Mouse (Mus musculus): ENCODE measurements at regions not wholly inside any gene's neighbourhood (a gene's known extent, or its start where the extent isn't known, plus 50 kb on each side); places are given as distances from the start of the nearest gene placed in this dataset.

GRCm38 (mm10) chr2:174178801-174179200 lies 68.7 kb downstream of the Npepl1 start:
- Histone ChIP-seq H3K4me1 (no peaks in the 10 kb centered on the region), H3K27ac (replicated peaks) (no peak overlapping the region), H3K9me3 (replicated peaks) (no peaks in the 10 kb centered on the region), H3K27me3 (ENCODE audit: low read depth, poor library complexity, severe bottlenecking) (no peaks in the 10 kb centered on the region), H3K36me3 (no peaks in the 10 kb centered on the region), H3K4me3 (no peak overlapping the region)
- WGBS: 86% methylated on average over 6 of the region's 6 CpGs
- no peak for DNase-seq (ENCODE audit: low spot score)

GRCm38 (mm10) chr2:174184797-174185196 lies 74.6 kb downstream of the Npepl1 start:
- DNase-seq (ENCODE audit: low spot score): no peak
- Histone ChIP-seq H3K27me3 (ENCODE audit: low read depth, poor library complexity, severe bottlenecking) (no peaks in the 10 kb centered on the region), H3K27ac (replicated peaks) (no peak overlapping the region), H3K9me3 (replicated peaks) (no peaks in the 10 kb centered on the region), H3K4me3 (no peak overlapping the region), H3K4me1 (no peaks in the 10 kb centered on the region), H3K36me3 (no peaks in the 10 kb centered on the region)
- 86% methylated on average over 5 of the region's 5 CpGs for WGBS

DNA sequence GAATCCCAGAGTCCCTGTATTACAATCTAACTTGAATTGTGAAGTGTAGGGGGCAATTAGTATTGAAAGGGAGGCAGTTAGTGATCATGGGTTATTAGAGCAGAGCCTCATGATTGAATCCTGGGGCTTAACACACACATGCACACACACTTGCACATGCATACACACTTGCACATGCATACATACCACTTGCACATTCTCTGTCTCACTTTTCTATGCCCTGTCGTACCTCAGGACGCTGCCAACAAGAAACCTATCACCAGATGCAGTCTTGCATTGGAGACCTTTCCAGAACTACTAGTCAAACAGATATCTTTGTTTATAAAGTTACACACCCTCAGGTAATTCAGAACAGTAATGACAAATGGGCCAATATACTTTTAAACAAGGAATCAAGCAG lies 80.9 kb downstream of the Npepl1 start:
- WGBS: 92% methylated on average over 2 of the region's 2 CpGs
- no peak for DNase-seq (ENCODE audit: low spot score)
- no peak overlapping the region for H3K27ac ChIP-seq (replicated peaks)
- no peaks in the 10 kb centered on the region for H3K4me1 ChIP-seq
- no peaks in the 10 kb centered on the region for H3K9me3 ChIP-seq (replicated peaks)
- H3K36me3 ChIP-seq: no peaks in the 10 kb centered on the region
- no peaks in the 10 kb centered on the region for H3K27me3 ChIP-seq (ENCODE audit: low read depth, poor library complexity, severe bottlenecking)
- no peak overlapping the region for H3K4me3 ChIP-seq

DNA sequence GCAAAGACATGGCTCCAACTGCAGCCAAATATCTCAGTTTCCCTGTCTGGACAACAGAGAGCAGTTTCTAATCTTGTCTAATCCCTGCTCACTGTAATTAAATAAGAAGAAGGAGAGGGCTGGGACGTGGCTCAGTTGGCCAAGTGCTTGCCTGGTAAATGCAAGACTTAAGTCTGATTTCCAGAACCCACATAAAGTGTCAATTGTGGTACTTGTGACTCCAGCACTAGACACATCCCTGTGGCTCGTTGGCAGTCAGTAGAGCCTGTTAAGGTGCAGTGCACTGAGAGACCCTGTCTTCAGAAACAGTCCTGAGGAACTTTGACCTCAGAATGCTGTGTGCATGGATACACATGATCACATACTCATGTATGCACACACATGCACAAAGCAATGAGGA lies 81.4 kb downstream of the Npepl1 start:
- H3K4me3 ChIP-seq: no peak overlapping the region
- WGBS: 83% methylated on average over 2 of the region's 2 CpGs
- no peaks in the 10 kb centered on the region for H3K4me1 ChIP-seq
- no peaks in the 10 kb centered on the region for H3K27me3 ChIP-seq (ENCODE audit: low read depth, poor library complexity, severe bottlenecking)
- DNase-seq (ENCODE audit: low spot score): no peak
- H3K36me3 ChIP-seq: no peaks in the 10 kb centered on the region
- no peaks in the 10 kb centered on the region for H3K9me3 ChIP-seq (replicated peaks)
- H3K27ac ChIP-seq (replicated peaks): no peak overlapping the region

DNA sequence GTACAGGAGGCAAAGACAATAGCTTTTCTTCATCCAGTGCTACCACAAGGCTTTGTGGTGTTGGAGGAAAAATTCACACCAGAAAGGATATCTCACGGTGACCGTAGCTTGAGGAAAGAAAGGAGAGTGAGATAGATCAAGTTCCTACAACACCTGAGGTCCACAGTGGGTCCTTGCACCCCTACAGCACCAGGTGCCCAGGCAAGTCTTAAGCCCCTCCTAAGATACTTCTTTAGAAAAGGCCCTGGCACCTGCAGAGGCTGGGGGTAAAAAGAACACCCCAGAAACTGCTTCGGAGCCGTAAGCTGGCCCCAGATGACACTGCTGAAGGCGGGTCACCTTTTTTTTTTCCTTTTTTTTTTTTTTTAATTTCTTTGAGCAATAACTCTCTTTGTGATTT lies 81.9 kb downstream of the Npepl1 start:
- H3K4me1 ChIP-seq: no peaks in the 10 kb centered on the region
- no peaks in the 10 kb centered on the region for H3K27me3 ChIP-seq (ENCODE audit: low read depth, poor library complexity, severe bottlenecking)
- WGBS: 94% methylated on average over 5 of the region's 5 CpGs
- no peaks in the 10 kb centered on the region for H3K36me3 ChIP-seq
- DNase-seq (ENCODE audit: low spot score): no peak
- no peak overlapping the region for H3K4me3 ChIP-seq
- no peak overlapping the region for H3K27ac ChIP-seq (replicated peaks)
- no peaks in the 10 kb centered on the region for H3K9me3 ChIP-seq (replicated peaks)

DNA sequence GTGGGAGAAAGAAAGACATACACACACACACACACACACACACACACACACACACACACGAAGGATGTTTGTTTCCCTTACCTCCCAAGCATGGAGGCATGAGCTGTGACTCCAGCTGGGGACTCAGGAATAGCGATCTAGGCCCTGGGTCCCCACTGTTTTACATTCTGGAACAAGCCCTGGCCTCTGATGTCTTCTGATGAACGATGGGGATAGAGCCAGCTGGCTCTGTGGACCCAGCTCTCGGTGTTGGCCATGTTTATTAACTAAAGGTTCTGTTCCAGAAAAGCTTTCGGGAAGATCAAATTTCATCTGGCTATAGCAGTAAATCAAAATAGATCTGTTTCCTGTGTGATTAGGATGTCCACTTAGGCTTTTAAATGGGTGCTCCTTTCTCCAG lies 83.4 kb downstream of the Npepl1 start:
- Histone ChIP-seq H3K36me3 (no peaks in the 10 kb centered on the region), H3K4me1 (no peaks in the 10 kb centered on the region), H3K27ac (replicated peaks) (no peak overlapping the region), H3K9me3 (replicated peaks) (no peaks in the 10 kb centered on the region), H3K27me3 (ENCODE audit: low read depth, poor library complexity, severe bottlenecking) (no peaks in the 10 kb centered on the region), H3K4me3 (no peak overlapping the region)
- WGBS: 88% methylated on average over 5 of the region's 5 CpGs
- DNase-seq (ENCODE audit: low spot score): no peak

DNA sequence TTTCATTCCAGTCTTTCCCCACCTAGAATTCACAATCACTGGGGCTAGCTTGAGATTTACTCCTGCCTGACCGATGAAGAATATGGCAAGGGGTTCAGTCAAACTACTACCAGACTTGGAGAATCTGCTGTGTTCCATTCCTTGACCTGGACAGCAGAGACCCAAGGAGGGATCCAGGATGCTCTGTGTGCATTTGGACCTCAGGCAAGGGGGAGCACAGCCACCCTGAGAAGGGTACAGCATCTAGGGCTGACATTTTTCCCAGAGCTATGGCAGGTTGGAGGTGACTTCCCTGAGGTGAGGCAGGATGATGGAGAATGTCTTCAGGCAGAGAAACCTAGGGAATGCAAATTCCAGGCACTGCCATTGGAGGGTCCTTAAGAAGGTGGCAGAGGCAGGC lies 85.5 kb downstream of the Npepl1 start:
- Histone ChIP-seq H3K36me3 (no peaks in the 10 kb centered on the region), H3K9me3 (replicated peaks) (no peaks in the 10 kb centered on the region), H3K4me3 (no peak overlapping the region), H3K27me3 (ENCODE audit: low read depth, poor library complexity, severe bottlenecking) (no peaks in the 10 kb centered on the region), H3K27ac (replicated peaks) (no peak overlapping the region), H3K4me1 (no peaks in the 10 kb centered on the region)
- DNase-seq (ENCODE audit: low spot score): peak; percentile 5
- WGBS: 91% methylated on average over 1 of the region's 1 CpGs

GRCm38 (mm10) chr2:174196696-174197215 lies 86.6 kb downstream of the Npepl1 start:
- Histone ChIP-seq H3K36me3 (no peaks in the 10 kb centered on the region), H3K4me3 (no peak overlapping the region), H3K27me3 (ENCODE audit: low read depth, poor library complexity, severe bottlenecking) (no peaks in the 10 kb centered on the region), H3K4me1 (no peaks in the 10 kb centered on the region), H3K27ac (replicated peaks) (no peak overlapping the region), H3K9me3 (replicated peaks) (no peaks in the 10 kb centered on the region)
- WGBS: 87% methylated on average over 16 of the region's 16 CpGs
- no peak for DNase-seq (ENCODE audit: low spot score)

DNA sequence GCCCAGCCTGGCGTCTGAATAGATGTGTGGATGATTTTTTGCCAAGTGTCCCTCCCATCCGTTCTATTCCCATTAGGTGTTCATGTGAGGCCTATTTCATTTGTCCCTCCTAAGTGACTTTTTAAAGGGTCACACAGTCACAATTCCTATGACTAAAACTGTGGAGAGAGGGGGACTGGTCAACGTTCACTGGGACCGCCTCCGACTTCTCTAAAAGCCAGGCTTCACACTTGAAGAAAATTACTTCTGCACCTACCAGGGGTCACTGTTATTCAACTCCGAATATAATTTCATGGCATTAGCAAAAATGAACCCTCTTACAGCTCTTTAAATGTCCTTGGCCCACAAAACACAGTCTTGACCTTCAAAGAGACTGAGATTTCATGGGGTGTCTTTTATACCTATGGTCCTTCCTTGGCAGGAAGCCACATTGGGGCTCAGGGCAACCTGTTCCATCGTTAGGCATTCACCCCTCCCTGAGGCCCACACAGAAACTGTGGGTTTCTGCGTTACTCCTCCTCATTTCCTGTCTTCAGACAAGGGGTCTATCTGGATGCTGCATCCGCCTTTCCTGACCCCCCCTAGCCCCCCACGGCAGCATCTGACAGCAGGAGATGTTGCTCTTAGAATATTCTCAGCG lies 86.7 kb upstream of the Gnas start:
- no peaks in the 10 kb centered on the region for H3K9me3 ChIP-seq (replicated peaks)
- H3K4me1 ChIP-seq: no peaks in the 10 kb centered on the region
- H3K27me3 ChIP-seq (ENCODE audit: low read depth, poor library complexity, severe bottlenecking): no peaks in the 10 kb centered on the region
- no peak overlapping the region for H3K4me3 ChIP-seq
- DNase-seq (ENCODE audit: low spot score): no peak
- H3K27ac ChIP-seq (replicated peaks): no peak overlapping the region
- 91% methylated on average over 11 of the region's 11 CpGs for WGBS
- H3K36me3 ChIP-seq: no peaks in the 10 kb centered on the region

DNA sequence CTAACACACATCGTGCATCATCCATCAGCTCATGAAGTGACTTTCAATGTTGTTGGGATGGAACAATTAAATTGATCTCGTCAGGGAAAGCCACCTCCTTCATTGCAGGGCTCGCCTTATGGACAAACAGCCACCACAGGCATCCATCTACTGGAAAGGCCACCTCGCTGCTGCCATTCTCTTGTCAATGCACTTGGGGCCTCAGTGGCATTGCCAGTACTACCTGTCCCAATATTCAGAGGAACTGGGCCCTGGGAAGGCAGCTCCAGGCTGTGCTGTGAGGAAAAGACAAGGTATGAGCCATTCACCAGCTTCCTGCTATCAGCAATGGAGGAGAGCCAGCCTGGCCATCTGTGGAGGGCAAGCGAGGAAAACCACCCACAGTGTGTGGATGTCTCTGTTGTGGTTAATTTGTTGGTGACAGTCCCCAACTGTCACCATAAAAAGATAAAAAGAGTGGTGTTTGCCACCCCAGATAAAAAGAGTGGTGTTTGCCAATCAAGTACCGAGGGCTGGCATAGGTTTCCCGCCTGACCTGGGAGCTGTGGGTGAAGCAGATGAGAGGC lies 85.6 kb upstream of the Gnas start:
- DNase-seq (ENCODE audit: low spot score): no peak
- Histone ChIP-seq H3K36me3 (no peaks in the 10 kb centered on the region), H3K4me1 (no peaks in the 10 kb centered on the region), H3K4me3 (no peak overlapping the region), H3K27ac (replicated peaks) (no peak overlapping the region), H3K9me3 (replicated peaks) (no peaks in the 10 kb centered on the region), H3K27me3 (ENCODE audit: low read depth, poor library complexity, severe bottlenecking) (no peaks in the 10 kb centered on the region)
- WGBS: 90% methylated on average over 7 of the region's 7 CpGs

- 88% methylated on average over 13 of the region's 13 CpGs for WGBS
- Histone ChIP-seq H3K36me3 (no peaks in the 10 kb centered on the region), H3K27ac (replicated peaks) (no peak overlapping the region), H3K4me3 (no peak overlapping the region), H3K9me3 (replicated peaks) (no peaks in the 10 kb centered on the region), H3K4me1 (no peaks in the 10 kb centered on the region), H3K27me3 (ENCODE audit: low read depth, poor library complexity, severe bottlenecking) (no peaks in the 10 kb centered on the region)
- no peak for DNase-seq (ENCODE audit: low spot score)
These were observed 83.9 kb upstream of the Gnas start for GRCm38 (mm10) chr2:174199961-174200862.

DNA sequence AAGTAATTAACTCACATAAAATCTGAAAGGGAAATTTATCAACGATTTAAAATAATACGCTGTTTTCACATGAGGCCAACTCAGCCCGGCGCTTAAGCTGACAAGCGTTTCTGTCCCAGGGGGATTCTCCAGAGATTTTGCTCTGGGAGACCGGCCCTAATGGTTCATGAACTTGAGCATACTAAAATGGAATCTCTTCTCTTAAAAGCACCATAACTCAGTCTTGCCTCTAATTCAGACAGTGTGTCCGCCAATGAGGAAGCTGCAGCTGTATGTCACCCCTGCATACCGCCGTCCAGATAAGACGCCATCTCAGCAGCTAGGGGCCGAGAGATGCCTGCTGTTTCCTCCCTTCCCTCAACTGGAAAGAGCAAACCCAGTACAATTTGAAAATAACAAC lies 80.7 kb upstream of the Gnas start:
- Histone ChIP-seq H3K36me3 (no peaks in the 10 kb centered on the region), H3K9me3 (replicated peaks) (no peaks in the 10 kb centered on the region), H3K4me3 (no peak overlapping the region), H3K4me1 (no peaks in the 10 kb centered on the region), H3K27me3 (ENCODE audit: low read depth, poor library complexity, severe bottlenecking) (no peaks in the 10 kb centered on the region), H3K27ac (replicated peaks) (no peak overlapping the region)
- 93% methylated on average over 11 of the region's 11 CpGs for WGBS
- no peak for DNase-seq (ENCODE audit: low spot score)

GRCm38 (mm10) chr2:174211681-174212080 lies 72.4 kb upstream of the Gnas start:
- H3K4me1 ChIP-seq: no peaks in the 10 kb centered on the region
- WGBS: 94% methylated on average over 4 of the region's 4 CpGs
- no peaks in the 10 kb centered on the region for H3K27me3 ChIP-seq (ENCODE audit: low read depth, poor library complexity, severe bottlenecking)
- no peaks in the 10 kb centered on the region for H3K36me3 ChIP-seq
- no peaks in the 10 kb centered on the region for H3K9me3 ChIP-seq (replicated peaks)
- no peak overlapping the region for H3K27ac ChIP-seq (replicated peaks)
- H3K4me3 ChIP-seq: no peak overlapping the region
- no peak for DNase-seq (ENCODE audit: low spot score)

Measured in midbrain, embryonic 10.5 days (tissue).